23 mouse cellular contexts compared by ENCODE assay signal in genomic region chr1:192103176-192103575, GRCm38 (mm10). TPM values are rescaled to one million over a fixed set of nuclear protein-coding genes. Genes with fewer than 3 reads are reported as not detected.
A peak's percentile ranks its signal among the peaks of the same experiment; 100 is the strongest.
DNase-seq lines count a peak whose midpoint lies in the region; ATAC-seq lines count a peak whose summit lies in the region.
"Had no signal": no experiment of that assay in that cellular context is flagged by ENCODE, and none has a peak within 500 bp of the region (broad histone marks: within the 10 kb centered on the region; RNA-seq: fewer than 3 reads in every experiment).

No protein-coding gene starts in this region.

- no peak for ATAC-seq in heart, embryonic 11.5 days (replicated peaks; ENCODE audit: insufficient number of reproducible peaks, low FRiP score, low TSS enrichment)
- ATAC-seq in kidney, embryonic 15.5 days (replicated peaks; ENCODE audit: low FRiP score): peak; percentile 29; the same call in 1 of the 2 replicates
- ATAC-seq in liver, embryonic 15.5 days (ENCODE audit: insufficient read depth): no peak
- no peak for ATAC-seq in activated CD4-positive, CD25-positive, alpha-beta regulatory T cell, adult 4 months
- ATAC-seq: forebrain, embryonic 15.5 days; inflammation-experienced regulatory T-cells, adult 6 months; lung, postnatal 0 days; midbrain, embryonic 16.5 days had no signal

- H3K36me3 ChIP-seq in heart, embryonic 10.5 days: peaks cover 37% of the 10 kb centered on the region
- peaks cover 6% of the 10 kb centered on the region for H3K36me3 ChIP-seq in heart, embryonic 11.5 days (ENCODE audit: control insufficient read depth, insufficient read depth, low read length)
- peaks cover 48% of the 10 kb centered on the region for H3K36me3 ChIP-seq in kidney, embryonic 15.5 days
- H3K36me3 ChIP-seq in liver, embryonic 15.5 days (replicated peaks): peaks cover 48% of the 10 kb centered on the region

- H3K4me3 ChIP-seq in heart, embryonic 10.5 days: no peak overlapping the region
- no peak overlapping the region for H3K4me3 ChIP-seq in heart, embryonic 11.5 days (ENCODE audit: low read depth, low read length)
- no peak overlapping the region for H3K4me3 ChIP-seq in kidney, embryonic 15.5 days (replicated peaks)
- H3K4me3 ChIP-seq in liver, embryonic 15.5 days (replicated peaks): no peak overlapping the region
- H3K4me3 ChIP-seq: embryonic facial prominence, embryonic 15.5 days; forebrain, embryonic 15.5 days; left cerebral cortex, adult 2 months; limb, embryonic 10.5 days had no signal

- peaks cover 24% of the 10 kb centered on the region for H3K4me1 ChIP-seq in heart, embryonic 10.5 days
- no peaks in the 10 kb centered on the region for H3K4me1 ChIP-seq in heart, embryonic 11.5 days (ENCODE audit: control insufficient read depth, insufficient read depth, low read length)
- no peaks in the 10 kb centered on the region; the same call in 1 of the 2 replicates for H3K4me1 ChIP-seq in kidney, embryonic 15.5 days
- H3K4me1 ChIP-seq in liver, embryonic 15.5 days (replicated peaks): peaks cover 17% of the 10 kb centered on the region; the same call in 1 of the 2 replicates
- H3K4me1 ChIP-seq: embryonic facial prominence, embryonic 15.5 days; forebrain, embryonic 15.5 days; limb, embryonic 10.5 days had no signal

- H3K9ac ChIP-seq in heart, embryonic 11.5 days (ENCODE audit: low read depth, low read length): no peak overlapping the region
- no peak overlapping the region for H3K9ac ChIP-seq in kidney, embryonic 15.5 days
- no peak overlapping the region for H3K9ac ChIP-seq in liver, embryonic 15.5 days
- H3K9ac ChIP-seq: embryonic facial prominence, embryonic 15.5 days; forebrain, embryonic 15.5 days; hindbrain, embryonic 14.5 days; liver, embryonic 14.5 days had no signal

- no peak overlapping the region for H3K4me2 ChIP-seq in heart, embryonic 11.5 days
- no peak overlapping the region for H3K4me2 ChIP-seq in kidney, embryonic 15.5 days
- H3K4me2 ChIP-seq in liver, embryonic 15.5 days: no peak overlapping the region
- H3K4me2 ChIP-seq: embryonic facial prominence, embryonic 15.5 days; forebrain, embryonic 15.5 days; hindbrain, embryonic 14.5 days had no signal

- H3K27me3 ChIP-seq in heart, embryonic 10.5 days (ENCODE audit: insufficient read depth, poor library complexity, severe bottlenecking): no peaks in the 10 kb centered on the region
- H3K27me3 ChIP-seq in heart, embryonic 11.5 days (ENCODE audit: control insufficient read depth, insufficient read depth, low read length): no peaks in the 10 kb centered on the region
- no peaks in the 10 kb centered on the region for H3K27me3 ChIP-seq in kidney, embryonic 15.5 days
- H3K27me3 ChIP-seq in liver, embryonic 15.5 days: no peaks in the 10 kb centered on the region
- H3K27me3 ChIP-seq: embryonic facial prominence, embryonic 15.5 days; forebrain, embryonic 15.5 days had no signal

- no peaks in the 10 kb centered on the region for H3K9me3 ChIP-seq in heart, embryonic 10.5 days
- no peaks in the 10 kb centered on the region for H3K9me3 ChIP-seq in heart, embryonic 11.5 days (replicated peaks; ENCODE audit: control insufficient read depth, low read length)
- no peaks in the 10 kb centered on the region for H3K9me3 ChIP-seq in kidney, embryonic 15.5 days (replicated peaks)
- no peaks in the 10 kb centered on the region for H3K9me3 ChIP-seq in liver, embryonic 15.5 days (replicated peaks)
- H3K9me3 ChIP-seq: embryonic facial prominence, embryonic 15.5 days; forebrain, embryonic 15.5 days; limb, embryonic 10.5 days had no signal

- WGBS in heart, embryonic 10.5 days: 72% methylated on average over 6 of the region's 6 CpGs
- WGBS in heart, embryonic 11.5 days (ENCODE audit: insufficient replicate concordance): 68% methylated on average over 6 of the region's 6 CpGs
- WGBS in kidney, embryonic 15.5 days: 72% methylated on average over 6 of the region's 6 CpGs
- 76% methylated on average over 6 of the region's 6 CpGs for WGBS in liver, embryonic 15.5 days (ENCODE audit: insufficient replicate concordance)

- DNase-seq in heart, embryonic 10.5 days (ENCODE audit: low spot score): peak; percentile 50
- peak; percentile 37 for DNase-seq in kidney, adult 18-20 months
- DNase-seq in kidney, postnatal 10 days: no peak
- DNase-seq in left cerebral cortex, adult 8-10 months (ENCODE audit: low spot score in 2 of 2): no peak
- DNase-seq: adrenal gland, postnatal 25 days; cerebellum, adult 9-10 months; gastrocnemius, postnatal 10 days; heart, postnatal 36 days; thymus, postnatal 14 days had no signal

- no peak overlapping the region for H3K27ac ChIP-seq in heart, embryonic 10.5 days
- H3K27ac ChIP-seq in heart, embryonic 11.5 days (ENCODE audit: low read depth, low read length): no peak overlapping the region
- H3K27ac ChIP-seq in kidney, embryonic 15.5 days: peak overlapping the region; percentile 83
- peak overlapping the region; percentile 19; the same call in 1 of the 2 replicates for H3K27ac ChIP-seq in liver, embryonic 15.5 days (replicated peaks)
- H3K27ac ChIP-seq: embryonic facial prominence, embryonic 15.5 days; forebrain, embryonic 15.5 days; hindbrain, embryonic 14.5 days; left cerebral cortex, adult 2 months; limb, embryonic 10.5 days; liver, embryonic 14.5 days; macrophage had no signal

RNA-seq across cellular contexts. Expression of gene Traf5, which starts 10.8 kb away (rescaled TPM):
- 6.3 and 8.5 TPM in 2 replicates for polyA plus RNA-seq in heart, embryonic 10.5 days (2016; fragmentation: Nextera tagmentation; extraction: Ambion mirVana)
- polyA plus RNA-seq in heart, embryonic 11.5 days (2014; fragmentation: Nextera tagmentation; extraction: Ambion mirVana): 10.1 and 11.2 TPM in 2 replicates
- polyA plus RNA-seq in kidney, embryonic 15.5 days (2015; fragmentation: Nextera tagmentation; extraction: Ambion mirVana): 20.0 and 20.8 TPM in 2 replicates
- polyA plus RNA-seq in liver, embryonic 15.5 days (2015; fragmentation: Nextera tagmentation; extraction: Ambion mirVana): 8.0 and 8.1 TPM in 2 replicates
- 10 to 100 TPM; 54.1 to 58.9 TPM for polyA plus RNA-seq in activated CD4-positive, CD25-positive, alpha-beta regulatory T cell, adult 4 months (2017; shearing (Covaris generic))
- total RNA-seq in left cerebral cortex, adult 8-10 months (2022): 1 to 10 TPM; 5.2 to 8.7 (median 6.4) TPM

RNA-seq across cellular contexts. Expression of gene Rcor3, which starts 34.7 kb away (rescaled TPM):
- 21.7 and 25.4 TPM in 2 replicates for polyA plus RNA-seq in heart, embryonic 10.5 days (2016; fragmentation: Nextera tagmentation; extraction: Ambion mirVana)
- 24.8 and 25.7 TPM in 2 replicates for polyA plus RNA-seq in heart, embryonic 11.5 days (2014; fragmentation: Nextera tagmentation; extraction: Ambion mirVana)
- polyA plus RNA-seq in kidney, embryonic 15.5 days (2015; fragmentation: Nextera tagmentation; extraction: Ambion mirVana): 24.8 and 25.4 TPM in 2 replicates
- 8.9 and 9.0 TPM in 2 replicates for polyA plus RNA-seq in liver, embryonic 15.5 days (2015; fragmentation: Nextera tagmentation; extraction: Ambion mirVana)
- polyA plus RNA-seq in activated CD4-positive, CD25-positive, alpha-beta regulatory T cell, adult 4 months (2017; shearing (Covaris generic)): 10 to 100 TPM; 16.0 to 17.8 TPM
- total RNA-seq in left cerebral cortex, adult 8-10 months (2022): 10 to 100 TPM; 33.0 to 37.9 (median 34.3) TPM

Comparison
In these comparisons a context has a peak if more than half of its experiments do, and no peak if none do; other contexts are left out.
1. DNase-seq: peak in heart, embryonic 10.5 days (single experiment) and kidney, adult 18-20 months (single experiment); none in kidney, postnatal 10 days (single experiment) and left cerebral cortex, adult 8-10 months (0 of 2).
2. H3K27ac ChIP-seq: peak in kidney, embryonic 15.5 days (single experiment) and liver, embryonic 15.5 days (single experiment); none in heart, embryonic 10.5 days (single experiment) and heart, embryonic 11.5 days (single experiment).